Mouse (Mus musculus): Measurements from ENCODE around the gene Gabrg2.
A peak's percentile ranks its signal among the peaks of the same experiment; 100 is the strongest.

Gabrg2 gene

DNA sequence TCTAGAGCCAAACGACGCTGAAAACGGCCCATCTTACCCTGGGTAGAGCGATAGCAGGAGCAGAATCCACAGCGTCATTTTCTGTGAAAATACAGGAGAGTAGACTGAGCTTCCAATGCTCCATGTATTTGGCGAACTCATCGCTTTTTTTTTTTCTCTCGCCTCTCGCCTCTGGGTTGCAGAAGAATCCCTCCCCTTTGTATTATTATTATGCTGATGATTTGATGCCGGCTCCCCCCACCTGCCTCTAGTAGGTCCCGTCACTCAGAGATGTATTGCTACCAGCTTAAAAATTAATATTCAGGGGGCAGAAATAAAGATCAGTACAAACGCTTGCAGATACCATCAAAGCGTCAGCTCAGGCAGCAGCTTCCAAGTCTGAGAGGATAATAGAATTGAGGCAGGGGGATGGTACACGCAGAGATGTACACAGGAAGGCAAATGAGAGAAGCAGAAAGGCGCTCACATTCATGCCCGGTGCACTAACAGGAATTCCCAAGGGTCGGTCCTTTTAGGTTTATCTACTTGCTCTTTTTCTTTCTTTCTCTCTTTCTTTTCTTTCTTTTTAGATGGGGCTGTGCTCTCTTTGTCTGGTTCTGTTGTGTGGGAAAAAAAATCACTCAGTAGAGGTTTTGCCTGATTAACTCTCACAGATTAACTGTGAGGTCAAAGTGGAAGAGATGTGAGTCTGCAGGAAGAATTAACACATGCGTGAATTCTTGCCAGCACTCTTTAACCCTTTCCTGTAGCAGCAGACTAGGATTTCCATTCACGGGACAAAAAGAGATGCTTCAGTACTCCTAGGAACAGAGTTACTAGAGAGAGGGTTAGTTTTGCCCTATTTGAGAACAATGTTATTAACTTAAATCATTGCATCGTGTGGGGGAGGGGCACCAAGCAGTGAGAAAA is at the start of gene Gabrg2:
Gene Gabrg2 (minus strand): TSS at position 668 of the 909 bp plus-strand sequence.
- DNase-seq: no peak

DNA sequence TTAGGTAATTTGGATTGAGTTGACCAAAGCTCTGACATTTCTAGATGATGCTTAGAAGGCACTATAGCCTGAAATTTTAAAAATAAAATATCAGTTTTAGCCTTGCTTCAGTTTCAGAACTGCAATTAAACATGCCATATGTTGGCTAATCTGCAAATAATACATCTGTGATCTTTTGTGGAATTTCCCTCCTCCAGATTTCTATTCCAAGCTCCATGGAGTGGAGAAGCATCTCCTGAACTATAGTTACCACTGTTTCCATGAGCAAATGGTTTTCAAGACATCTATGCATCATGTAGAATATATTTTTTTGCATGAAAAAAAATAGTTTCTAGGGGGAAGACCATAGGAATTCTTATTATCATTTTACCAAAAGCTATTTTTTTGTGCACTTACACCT is 47.5 kb upstream of the Gabrg2 start:
- no peak for DNase-seq

GRCm38 (mm10) chr11:41999468-41999881 is 1.2 kb downstream of the Gabrg2 start:
- DNase-seq: peak; percentile 53

GRCm38 (mm10) chr11:41980152-41980551 is 20.5 kb downstream of the Gabrg2 start:
- no peak for DNase-seq

- DNase-seq: no peak
Measured at GRCm38 (mm10) chr11:41968595-41968994, 32.1 kb downstream of the Gabrg2 start.

- no peak for DNase-seq
Measured at GRCm38 (mm10) chr11:41962706-41963105, 38.0 kb downstream of the Gabrg2 start.

DNA sequence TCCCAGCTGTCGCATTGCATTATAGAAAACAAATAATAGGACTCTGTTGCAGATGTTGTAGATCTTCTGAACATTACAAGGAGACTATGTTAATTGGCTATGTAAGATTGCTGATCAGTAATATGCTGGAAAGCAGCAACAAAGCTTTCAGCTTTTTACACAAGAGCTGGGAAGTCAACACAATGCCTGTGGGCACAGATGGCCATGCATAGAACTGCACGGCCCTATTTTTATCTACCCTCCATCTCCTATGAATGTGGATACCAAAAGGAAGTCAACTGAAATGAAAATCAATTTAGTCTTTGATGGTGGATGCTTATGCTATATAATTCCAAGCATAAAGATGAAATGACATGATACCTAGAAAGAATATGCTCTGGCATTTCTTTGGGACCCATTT is 47.1 kb downstream of the Gabrg2 start:
- DNase-seq: no peak

DNA sequence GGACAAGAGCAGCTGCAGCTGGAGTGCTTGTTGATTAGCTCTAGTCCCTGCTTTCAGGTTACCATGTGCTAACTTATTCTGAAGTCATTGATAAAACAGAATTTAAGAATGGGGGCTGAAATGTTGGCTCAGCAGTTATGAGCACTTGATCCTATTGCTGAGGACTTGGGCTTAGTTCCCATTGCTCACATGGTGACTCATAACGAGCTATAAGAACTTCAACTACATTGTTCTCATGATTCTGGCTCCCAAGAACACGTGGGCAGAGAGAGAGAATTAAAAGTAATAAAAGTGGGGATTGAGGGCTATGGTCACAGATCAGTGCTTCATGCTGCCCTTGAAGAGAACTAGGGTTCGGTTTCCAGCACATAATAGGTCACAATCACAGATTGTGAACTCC is 48.8 kb downstream of the Gabrg2 start:
- DNase-seq: no peak

DNA sequence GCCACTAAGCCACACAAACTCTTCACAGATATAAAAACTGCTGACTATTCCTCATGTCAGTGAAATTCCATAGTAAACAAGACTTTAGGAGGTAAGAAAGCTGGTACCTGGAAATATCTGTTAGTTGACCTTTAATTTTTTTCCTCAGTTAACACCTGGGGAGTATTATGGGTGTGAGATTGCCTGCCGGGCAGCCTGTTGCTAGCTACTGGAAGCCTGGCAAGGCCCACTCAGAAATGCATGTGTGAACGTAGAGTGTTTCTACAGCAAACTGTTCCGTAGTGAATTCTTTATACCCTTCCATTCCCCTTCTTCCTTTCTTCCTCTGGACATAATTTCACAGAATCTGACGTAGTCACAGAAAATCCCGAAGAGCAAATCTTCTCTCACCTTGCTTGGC is 55.2 kb downstream of the Gabrg2 start:
- no peak for DNase-seq

GRCm38 (mm10) chr11:41937979-41938378 is 62.7 kb downstream of the Gabrg2 start:
- no peak for DNase-seq

- no peak for DNase-seq
Measured at GRCm38 (mm10) chr11:41918864-41919263, 81.8 kb downstream of the Gabrg2 start.

DNA sequence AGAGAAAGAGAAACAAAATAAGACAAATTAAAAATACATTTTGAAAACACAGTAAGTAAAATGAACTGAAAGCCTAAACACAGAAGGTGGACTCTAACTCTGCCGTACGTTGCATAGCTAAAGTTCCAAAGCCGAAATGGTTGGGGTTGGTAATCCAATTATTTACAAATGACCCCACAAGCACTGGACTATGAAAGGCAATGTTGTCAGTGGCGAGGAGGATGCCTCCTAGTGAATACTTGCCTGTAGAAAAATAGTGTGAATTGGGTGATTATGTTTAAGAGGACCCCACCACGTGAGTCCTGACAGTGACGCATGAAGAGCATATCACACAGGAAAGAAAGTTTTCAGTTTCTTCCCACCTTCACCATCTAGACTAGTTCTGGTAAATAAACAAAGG is 86.6 kb downstream of the Gabrg2 start:
- DNase-seq: no peak

GRCm38 (mm10) chr11:41903661-41904060 is 97.0 kb downstream of the Gabrg2 start:
- no peak for DNase-seq

All from lung, postnatal 10 days (tissue).